Mouse (Mus musculus) retina, embryonic 14.5 days (tissue): ENCODE results near the gene Btbd2.

Source experiments
- DNase-seq: peaks from one replicate; pipeline ENCODE4 v3.0.0-alpha.2; 2015; ENCODE audit warnings: low spot score

Gene Btbd2

GRCm38 (mm10) chr10:80656863-80657623 is at the start of gene Btbd2:
Btbd2 (minus strand) TSS chr10:80657071.
- DNase-seq: no peak

- DNase-seq: no peak
Observed at GRCm38 (mm10) chr10:80705479-80705878, 48.6 kb upstream of the Btbd2 start.

GRCm38 (mm10) chr10:80705033-80705432 is 48.2 kb upstream of the Btbd2 start:
- no peak for DNase-seq

GRCm38 (mm10) chr10:80704418-80704817 is 47.5 kb upstream of the Btbd2 start:
- DNase-seq: no peak

- DNase-seq: no peak
Observed at GRCm38 (mm10) chr10:80703643-80704042, 46.8 kb upstream of the Btbd2 start.

- DNase-seq: peak; percentile 82
Observed at GRCm38 (mm10) chr10:80702536-80703390, 45.9 kb upstream of the Btbd2 start.

- peak; percentile 99 for DNase-seq
Observed at GRCm38 (mm10) chr10:80701721-80702535, 45.1 kb upstream of the Btbd2 start, which contains the start of the genes Mob3a and Izumo4. Mob3a (minus strand) TSS chr10:80701977. Izumo4 (plus strand) TSS chr10:80702184.

- no peak for DNase-seq
Observed at GRCm38 (mm10) chr10:80700732-80701131, 43.9 kb upstream of the Btbd2 start.

GRCm38 (mm10) chr10:80700038-80700504 is 43.2 kb upstream of the Btbd2 start:
- DNase-seq: no peak

- DNase-seq: no peak
Observed at GRCm38 (mm10) chr10:80698605-80699004, 41.7 kb upstream of the Btbd2 start.

GRCm38 (mm10) chr10:80697812-80698211 is 40.9 kb upstream of the Btbd2 start:
- DNase-seq: no peak

GRCm38 (mm10) chr10:80697393-80697787 is 40.5 kb upstream of the Btbd2 start:
- no peak for DNase-seq

- DNase-seq: no peak
Observed at GRCm38 (mm10) chr10:80696502-80697392, 39.9 kb upstream of the Btbd2 start.

GRCm38 (mm10) chr10:80695801-80696501 is 39.1 kb upstream of the Btbd2 start:
- no peak for DNase-seq

GRCm38 (mm10) chr10:80695186-80695585 is 38.3 kb upstream of the Btbd2 start:
- DNase-seq: no peak

GRCm38 (mm10) chr10:80694159-80694938 is 37.5 kb upstream of the Btbd2 start:
- no peak for DNase-seq

- DNase-seq: no peak
Observed at GRCm38 (mm10) chr10:80693401-80694045, 36.7 kb upstream of the Btbd2 start.

- no peak for DNase-seq
Observed at GRCm38 (mm10) chr10:80692249-80693165, 35.6 kb upstream of the Btbd2 start.
